ENCODE assay signal across 11 mouse cellular contexts in genomic region chr13:49224314-49224713, GRCm38 (mm10). TPM values are rescaled to one million over a fixed set of nuclear protein-coding genes. Genes with fewer than 3 reads are reported as not detected.
DNase-seq lines count a peak whose midpoint lies in the region; ATAC-seq and TF ChIP-seq lines count a peak whose summit lies in the region.
"Had no signal": no experiment of that assay in that cellular context is flagged by ENCODE, and none has a peak within 500 bp of the region (broad histone marks: within the 10 kb centered on the region; RNA-seq: fewer than 3 reads in every experiment).

No protein-coding gene starts in this region.

- H3K4me1 ChIP-seq in E14TG2a.4 (replicated peaks; ENCODE audit: low read depth, low read length): peaks cover 34% of the 10 kb centered on the region
- peaks cover 6% of the 10 kb centered on the region for H3K4me1 ChIP-seq in embryonic facial prominence, embryonic 13.5 days
- H3K4me1 ChIP-seq in kidney, postnatal 0 days (replicated peaks; ENCODE audit: insufficient read depth, low read length): no peaks in the 10 kb centered on the region

- no peaks in the 10 kb centered on the region for H3K36me3 ChIP-seq in E14TG2a.4 (ENCODE audit: insufficient read depth, low read length)
- no peaks in the 10 kb centered on the region for H3K36me3 ChIP-seq in embryonic facial prominence, embryonic 13.5 days
- no peaks in the 10 kb centered on the region for H3K36me3 ChIP-seq in kidney, postnatal 0 days (ENCODE audit: insufficient read depth, low read length)
- H3K36me3 ChIP-seq: liver, embryonic 13.5 days had no signal

- peaks cover 74% of the 10 kb centered on the region for H3K27me3 ChIP-seq in E14TG2a.4 (ENCODE audit: insufficient read depth, low read length)
- H3K27me3 ChIP-seq in embryonic facial prominence, embryonic 13.5 days: peaks cover 7% of the 10 kb centered on the region; the same call in 1 of the 2 replicates
- H3K27me3 ChIP-seq in kidney, postnatal 0 days (ENCODE audit: insufficient read depth, low read length): no peaks in the 10 kb centered on the region

- intact Hi-C loops in gastrocnemius, adult 2 months (cut with DNase I): no loop called here
- intact Hi-C loops in gastrocnemius, postnatal 14 days (cut with DNase I; ENCODE audit: low total_unique reads): no loop called here

- DNase-seq in gastrocnemius, adult 2 months: peak; percentile 67
- DNase-seq in gastrocnemius, postnatal 14 days: no peak
- DNase-seq in kidney, postnatal 0 days (ENCODE audit: low spot score): peak; percentile 28
- no peak for DNase-seq in left cerebral cortex, adult 9 months (ENCODE audit: low spot score in 2 of 2)
- DNase-seq in ovary, postnatal 14 days (ENCODE audit: low spot score): no peak
- DNase-seq: liver, embryonic 13.5 days; right cerebral cortex, adult 18-20 months had no signal

- H3K4me2 ChIP-seq in embryonic facial prominence, embryonic 13.5 days: peak overlapping the region; percentile 14; the same call in 1 of the 2 replicates
- H3K4me2 ChIP-seq in kidney, postnatal 0 days (ENCODE audit: low read length): peak overlapping the region; percentile 5
- H3K4me2 ChIP-seq: liver, embryonic 13.5 days had no signal

- H3K27ac ChIP-seq in gastrocnemius, adult 2 months: peak overlapping the region; percentile 73
- H3K27ac ChIP-seq in embryonic facial prominence, embryonic 13.5 days: no peak overlapping the region
- H3K27ac ChIP-seq in kidney, postnatal 0 days: no peak overlapping the region
- H3K27ac ChIP-seq: liver, embryonic 13.5 days had no signal

- WGBS in embryonic facial prominence, embryonic 13.5 days: 16% methylated on average over 10 of the region's 10 CpGs
- WGBS in kidney, postnatal 0 days: 12% methylated on average over 10 of the region's 10 CpGs

- 0 out of 2 replicates have a peak, but pooled peaks have one; percentile 32 for ATAC-seq in embryonic facial prominence, embryonic 13.5 days (ENCODE audit: insufficient number of reproducible peaks, insufficient read depth, low FRiP score, low TSS enrichment, low read depth)
- peak; percentile 50 for ATAC-seq in kidney, postnatal 0 days (replicated peaks; ENCODE audit: low FRiP score, low read depth)
- ATAC-seq in erythroid progenitor cell, adult 5-6 weeks (replicated peaks; ENCODE audit: low FRiP score, poor library complexity, severe bottlenecking): no peak

- H3K4me3 ChIP-seq in gastrocnemius, adult 2 months: peak overlapping the region; percentile 57
- H3K4me3 ChIP-seq in E14TG2a.4 (replicated peaks; ENCODE audit: low read length): peak overlapping the region; percentile 20; the same call in 1 of the 2 replicates
- H3K4me3 ChIP-seq in embryonic facial prominence, embryonic 13.5 days: no peak overlapping the region
- no peak overlapping the region for H3K4me3 ChIP-seq in kidney, postnatal 0 days (replicated peaks; ENCODE audit: low read depth, low read length)
- H3K4me3 ChIP-seq: liver, embryonic 13.5 days; megakaryocyte, embryonic 14.5 days had no signal

- TF ChIP-seq CTCF in gastrocnemius, adult 2 months (IDR thresholded peaks at IDR 0.05): no peak
- no peak for TF ChIP-seq CTCF in E14TG2a.4 (conservative IDR thresholded peaks at IDR 0.05; ENCODE audit: low read length)
- TF ChIP-seq CTCF in kidney, postnatal 0 days (IDR thresholded peaks at IDR 0.05; ENCODE audit: low read depth): no peak

- no peak overlapping the region for H3K9ac ChIP-seq in embryonic facial prominence, embryonic 13.5 days
- no peak overlapping the region for H3K9ac ChIP-seq in kidney, postnatal 0 days (ENCODE audit: low read depth, low read length)
- H3K9ac ChIP-seq: liver, embryonic 13.5 days had no signal

- H3K9me3 ChIP-seq in E14TG2a.4 (ENCODE audit: low read length): no peaks in the 10 kb centered on the region
- H3K9me3 ChIP-seq in embryonic facial prominence, embryonic 13.5 days: 0 out of 2 replicates have a peak, but pooled peaks cover 3% of the 10 kb centered on the region
- H3K9me3 ChIP-seq in kidney, postnatal 0 days (replicated peaks; ENCODE audit: low read length): no peaks in the 10 kb centered on the region
- H3K9me3 ChIP-seq: liver, embryonic 13.5 days had no signal

RNA-seq across cellular contexts. Expression of gene Card19, which starts 8.5 kb away (rescaled TPM):
- total RNA-seq in gastrocnemius, adult 2 months (2021): 100 to 1,000 TPM; 113 to 123 TPM
- 10 to 100 TPM; 48.0 to 48.7 TPM for total RNA-seq in gastrocnemius, postnatal 14 days (2021)
- polyA plus RNA-seq in embryonic facial prominence, embryonic 13.5 days (2015; fragmentation: Nextera tagmentation; extraction: Ambion mirVana): 65.2 and 66.4 TPM in 2 replicates
- polyA plus RNA-seq in kidney, postnatal 0 days (2015; fragmentation: Nextera tagmentation; extraction: Ambion mirVana): 71.3 and 77.0 TPM in 2 replicates
- total RNA-seq in erythroid progenitor cell, adult 5-6 weeks (2015; ENCODE audit: low replicate concordance): 3.2 and 17.6 TPM in 2 replicates
- total RNA-seq in erythroid progenitor cell, adult 5-6 weeks (2017; ENCODE audit: low replicate concordance): 2.2 and 3.4 TPM in 2 replicates

RNA-seq across cellular contexts. Expression of gene Susd3, which starts 24.2 kb away (rescaled TPM):
- under 1 TPM in 1 of 2 experiments, not detected in 1; 0.97 TPM for total RNA-seq in gastrocnemius, adult 2 months (2021)
- under 1 TPM; 0.16 to 0.51 TPM for total RNA-seq in gastrocnemius, postnatal 14 days (2021)
- 1.5 and 2.8 TPM in 2 replicates for polyA plus RNA-seq in embryonic facial prominence, embryonic 13.5 days (2015; fragmentation: Nextera tagmentation; extraction: Ambion mirVana)
- 41.8 and 44.8 TPM in 2 replicates for polyA plus RNA-seq in kidney, postnatal 0 days (2015; fragmentation: Nextera tagmentation; extraction: Ambion mirVana)
- 0.84 and 1.4 TPM in 2 replicates for total RNA-seq in erythroid progenitor cell, adult 5-6 weeks (2015; ENCODE audit: low replicate concordance)
- total RNA-seq in erythroid progenitor cell, adult 5-6 weeks (2017; ENCODE audit: low replicate concordance): 2.7 and 3.9 TPM in 2 replicates

RNA-seq across cellular contexts. Expression of gene Ninj1, which starts 37.0 kb away (rescaled TPM):
- 10 to 100 TPM; 17.2 to 18.7 TPM for total RNA-seq in gastrocnemius, adult 2 months (2021)
- 10 to 100 TPM; 12.4 to 16.8 TPM for total RNA-seq in gastrocnemius, postnatal 14 days (2021)
- polyA plus RNA-seq in embryonic facial prominence, embryonic 13.5 days (2015; fragmentation: Nextera tagmentation; extraction: Ambion mirVana): 44.9 and 48.0 TPM in 2 replicates
- 122 and 127 TPM in 2 replicates for polyA plus RNA-seq in kidney, postnatal 0 days (2015; fragmentation: Nextera tagmentation; extraction: Ambion mirVana)
- total RNA-seq in erythroid progenitor cell, adult 5-6 weeks (2015; ENCODE audit: low replicate concordance): 27.2 and 40.7 TPM in 2 replicates
- total RNA-seq in erythroid progenitor cell, adult 5-6 weeks (2017; ENCODE audit: low replicate concordance): 0.76 and 4.6 TPM in 2 replicates

Comparison
In these comparisons a context has a peak if more than half of its experiments do, and no peak if none do; other contexts are left out.
1. DNase-seq: peak in gastrocnemius, adult 2 months (single experiment) and kidney, postnatal 0 days (single experiment); none in gastrocnemius, postnatal 14 days (single experiment), left cerebral cortex, adult 9 months (0 of 2) and ovary, postnatal 14 days (single experiment).
2. H3K4me3 ChIP-seq: peak in gastrocnemius, adult 2 months (single experiment) and E14TG2a.4 (single experiment); none in embryonic facial prominence, embryonic 13.5 days (single experiment) and kidney, postnatal 0 days (single experiment).